Mouse (Mus musculus) cerebellum, adult 2 months (tissue): ENCODE measurements at regions not wholly inside any gene's neighbourhood (a gene's known extent, or its start where the extent isn't known, plus 50 kb on each side); places are given as distances from the start of the nearest gene placed in this dataset.

Source experiments
- DNase-seq, 2 experiments: peaks; one replicate each; pipeline ENCODE4 v3.0.0; 2021
- H3K27ac ChIP-seq: fragments of 200-500 bp; 2 replicates; pipeline ENCODE4 v1.5.1; 2012; ENCODE audit warnings: low read length, control low read depth, inconsistent platforms; ENCODE audit not compliant: insufficient read depth
- H3K27me3 ChIP-seq: fragments of 200-500 bp; 2 replicates; pipeline ENCODE4 v1.6.1; 2012; ENCODE audit warnings: inconsistent platforms, mild to moderate bottlenecking, low read length, moderate library complexity; ENCODE audit not compliant: control insufficient read depth, insufficient read depth
- H3K4me1 ChIP-seq: fragments of 200-500 bp; 2 replicates; pipeline ENCODE4 v1.6.1; 2011; ENCODE audit warnings: low read length; ENCODE audit not compliant: control insufficient read depth, insufficient read depth
- H3K4me3 ChIP-seq: fragments of 200-500 bp; replicated peaks from 2 replicates; pipeline ENCODE3; 2011; ENCODE audit warnings: mild to moderate bottlenecking, low read depth, low read length, control low read depth; ENCODE audit not compliant: insufficient read depth
- CTCF ChIP-seq: fragments of 200-500 bp; IDR thresholded peaks from 2 replicates; pipeline ENCODE4 v1.5.1; 2011; ENCODE audit warnings: low read depth, mild to moderate bottlenecking, control low read depth, low read length, moderate library complexity, borderline replicate concordance; ENCODE audit not compliant: insufficient read depth
- POLR2A ChIP-seq: fragments of 200-500 bp; IDR thresholded peaks from 2 replicates; pipeline ENCODE4 v1.6.1; 2011; ENCODE audit warnings: low read length, control low read depth, borderline replicate concordance; ENCODE audit not compliant: insufficient read depth
- WGBS: fragments of 180-500 bp; shearing (Covaris S2); methylation state at CpG from one replicate; pipeline ENCODE4 v1.1.7; 2018; 5-methylcytosine and 5-hydroxymethylcytosine counted together

DNA sequence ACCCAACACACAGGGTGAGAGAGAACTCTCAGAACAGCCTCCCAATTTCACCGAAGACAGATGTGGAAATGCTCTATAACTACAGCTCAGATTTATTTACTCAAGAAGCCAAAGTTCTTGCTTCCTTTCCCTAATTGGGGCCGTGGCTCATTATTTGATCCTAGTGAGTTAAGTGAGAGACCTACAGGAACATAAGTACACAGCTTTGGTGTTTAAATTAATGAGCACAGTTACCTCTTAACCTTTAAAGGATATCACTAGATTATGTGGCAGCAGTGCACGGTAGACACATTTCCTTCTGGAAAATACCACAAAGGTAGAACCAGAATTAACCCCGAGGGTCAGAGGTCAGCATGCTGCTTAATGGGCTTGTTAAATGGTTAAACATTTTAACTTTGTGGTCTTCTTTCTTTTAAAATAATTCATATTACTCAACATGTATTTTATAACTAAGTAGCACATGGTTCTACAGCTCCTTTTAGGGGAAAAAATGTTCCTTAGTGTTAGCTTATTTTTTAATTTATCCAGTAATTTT, 144.6 kb downstream of the Atp6ap1l start:
- no peak overlapping the region for H3K27ac ChIP-seq
- no peak overlapping the region for H3K4me3 ChIP-seq
- no peaks in the 10 kb centered on the region for H3K27me3 ChIP-seq
- DNase-seq: no peak
- TF ChIP-seq CTCF (no peak), POLR2A (no peak)
- 82% methylated on average over 4 of the region's 4 CpGs for WGBS
- no peaks in the 10 kb centered on the region; the same call in 1 of the 2 replicates for H3K4me1 ChIP-seq

DNA sequence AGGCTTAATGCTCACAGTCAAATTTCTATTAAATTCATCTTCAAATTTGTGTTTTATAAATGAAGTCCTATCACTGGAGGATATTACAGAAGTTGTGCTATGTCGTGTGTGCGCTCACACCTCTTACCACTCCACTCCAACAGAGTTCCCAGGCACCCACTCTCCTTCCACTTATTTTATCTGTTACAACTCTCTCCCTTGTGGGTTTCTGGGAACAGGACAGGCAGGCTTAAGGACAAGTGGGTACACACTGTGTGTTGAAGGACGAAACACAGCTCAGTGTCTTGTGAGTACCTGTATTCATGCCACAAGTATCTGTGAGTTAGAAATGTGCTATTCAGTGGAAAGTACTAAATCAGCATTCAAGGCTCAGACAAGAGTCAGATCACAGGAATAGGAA, 150.7 kb downstream of the Atp6ap1l start:
- TF ChIP-seq CTCF (no peak), POLR2A (no peak)
- H3K4me1 ChIP-seq: no peaks in the 10 kb centered on the region
- no peaks in the 10 kb centered on the region for H3K27me3 ChIP-seq
- no peak overlapping the region for H3K27ac ChIP-seq
- WGBS: 96% methylated on average over 3 of the region's 3 CpGs
- no peak for DNase-seq
- H3K4me3 ChIP-seq: no peak overlapping the region

DNA sequence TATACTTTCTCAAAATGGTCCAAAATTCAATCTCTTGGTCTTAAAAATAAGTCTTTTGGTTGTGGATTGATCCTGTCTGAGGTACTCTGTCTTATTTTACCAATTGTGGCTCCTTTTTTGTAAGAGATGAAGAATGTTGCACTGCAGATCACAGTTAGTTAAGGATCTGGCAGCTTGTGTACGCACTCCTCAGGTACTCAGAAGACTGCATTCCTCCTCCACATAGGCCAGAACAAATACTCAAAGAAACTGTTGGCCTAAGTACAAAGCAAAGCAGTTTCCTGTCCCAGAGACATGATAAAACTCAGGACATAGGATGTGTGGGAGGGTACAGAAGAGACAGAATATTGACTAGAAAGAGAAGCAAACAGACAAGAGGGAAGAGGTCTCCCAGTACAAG, 155.4 kb downstream of the Atp6ap1l start:
- no peak for DNase-seq
- Histone ChIP-seq H3K4me3 (no peak overlapping the region), H3K4me1 (no peaks in the 10 kb centered on the region), H3K27me3 (no peaks in the 10 kb centered on the region), H3K27ac (no peak overlapping the region)
- TF ChIP-seq CTCF: no peak
- no peak for TF ChIP-seq POLR2A
- WGBS: 91% methylated on average over 1 of the region's 1 CpGs

DNA sequence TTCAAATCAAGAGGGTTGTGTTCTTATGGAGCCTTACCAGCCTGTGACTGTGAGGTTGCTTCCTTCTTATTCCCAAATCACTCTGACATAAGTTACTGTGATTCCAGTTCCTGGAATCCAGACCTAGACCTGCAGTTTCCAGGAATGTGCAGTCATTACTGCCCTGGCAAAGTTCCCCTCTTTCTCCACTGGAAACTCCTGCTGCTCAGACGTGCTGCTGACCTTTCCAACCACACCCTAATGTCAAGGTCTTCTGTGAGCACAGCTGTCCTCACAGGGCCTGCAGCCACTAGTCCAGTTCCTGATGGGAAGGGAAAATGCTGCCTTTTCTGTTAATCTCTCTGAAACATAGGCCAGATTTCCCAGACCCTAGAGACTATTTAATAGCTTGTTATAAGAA, 160.1 kb downstream of the Atp6ap1l start:
- WGBS: 11% methylated on average over 1 of the region's 1 CpGs
- no peak for DNase-seq
- TF ChIP-seq CTCF: no peak
- no peak for TF ChIP-seq POLR2A
- Histone ChIP-seq H3K4me3 (no peak overlapping the region), H3K27me3 (no peaks in the 10 kb centered on the region), H3K27ac (no peak overlapping the region), H3K4me1 (no peaks in the 10 kb centered on the region)

DNA sequence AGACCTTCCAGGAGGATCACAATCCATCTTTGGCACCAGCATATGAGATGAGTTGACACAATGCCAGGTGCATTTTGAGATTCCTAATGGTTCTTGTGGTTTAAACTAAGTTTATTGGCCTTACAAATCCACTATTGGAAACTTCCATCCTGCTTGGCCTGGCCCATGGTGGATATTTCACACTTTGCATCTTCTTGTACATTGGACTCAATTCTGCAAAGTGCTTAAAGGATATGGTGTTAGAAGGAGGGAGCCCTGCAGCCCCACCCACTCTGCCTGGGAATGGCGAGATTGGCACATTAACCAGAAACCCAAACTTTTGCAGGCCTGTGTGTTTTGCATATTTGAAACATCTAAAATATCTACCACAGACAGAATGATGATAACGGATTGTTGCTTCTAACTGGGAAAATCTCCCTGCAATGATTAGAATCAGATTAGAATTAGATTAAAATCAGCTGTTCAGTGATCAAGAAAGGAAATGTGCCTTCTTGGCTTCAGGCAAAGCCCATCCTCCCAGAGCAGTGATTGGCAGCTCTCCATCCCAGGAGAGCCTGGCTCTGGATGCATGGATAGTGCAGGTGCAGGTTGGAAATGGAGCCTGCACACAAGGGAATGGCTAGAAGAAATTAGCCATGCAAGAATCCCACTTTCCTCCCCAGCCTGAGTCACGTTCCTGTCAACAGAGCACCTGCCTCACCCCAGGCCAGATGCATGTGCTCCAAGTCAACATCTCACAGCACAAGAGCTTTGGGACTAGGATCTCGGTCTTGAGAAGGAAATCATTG, 162.3 kb downstream of the Atp6ap1l start:
- WGBS: 36% methylated on average over 4 of the region's 4 CpGs
- Histone ChIP-seq H3K4me3 (no peak overlapping the region), H3K27ac (no peak overlapping the region), H3K27me3 (no peaks in the 10 kb centered on the region), H3K4me1 (no peaks in the 10 kb centered on the region)
- TF ChIP-seq POLR2A: no peak
- TF ChIP-seq CTCF: no peak
- no peak for DNase-seq

DNA sequence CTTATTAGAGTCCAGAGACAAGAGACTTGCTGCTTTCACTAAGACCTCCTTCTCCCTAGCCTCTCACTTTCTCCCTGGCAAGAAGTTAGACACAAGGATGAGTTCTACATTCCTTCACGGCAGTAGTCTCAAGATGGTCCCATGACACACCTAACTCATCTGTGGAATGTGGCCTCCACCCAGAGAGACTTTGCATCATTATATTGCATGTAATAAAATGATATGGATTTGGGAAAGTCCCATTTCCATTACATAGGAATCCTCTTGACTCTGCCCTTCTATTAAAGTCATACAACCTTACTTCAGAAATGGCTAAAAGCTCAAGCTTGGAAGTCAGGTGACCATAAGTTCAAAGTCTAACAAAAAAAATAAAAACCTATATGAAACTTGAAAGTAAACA, 165.4 kb downstream of the Atp6ap1l start:
- no peak for DNase-seq
- TF ChIP-seq CTCF (no peak), POLR2A (no peak)
- no peak overlapping the region for H3K4me3 ChIP-seq
- H3K27ac ChIP-seq: no peak overlapping the region
- 93% methylated on average over 1 of the region's 1 CpGs for WGBS
- H3K27me3 ChIP-seq: no peaks in the 10 kb centered on the region
- H3K4me1 ChIP-seq: no peaks in the 10 kb centered on the region

DNA sequence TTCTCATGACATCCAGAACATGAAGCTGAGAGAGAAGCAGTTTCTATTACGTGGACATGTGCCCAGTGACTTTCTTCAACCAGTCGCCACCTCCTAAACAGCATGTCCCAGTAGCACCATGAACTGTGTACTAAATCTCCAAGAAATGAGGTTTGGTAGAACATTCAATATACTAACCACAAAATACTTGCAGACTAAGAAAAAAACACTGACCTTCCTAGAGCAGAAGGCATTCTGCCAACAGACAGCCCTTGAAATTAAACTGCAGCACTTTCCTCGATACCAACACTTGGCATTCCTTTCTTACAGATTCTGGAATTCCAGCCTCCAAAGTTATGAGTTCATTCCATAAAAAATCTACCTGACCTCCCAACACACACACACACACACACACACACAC, 166.6 kb downstream of the Atp6ap1l start:
- DNase-seq: no peak
- Histone ChIP-seq H3K4me1 (no peaks in the 10 kb centered on the region), H3K27ac (no peak overlapping the region), H3K4me3 (no peak overlapping the region), H3K27me3 (no peaks in the 10 kb centered on the region)
- 74% methylated on average over 3 of the region's 3 CpGs for WGBS
- no peak for TF ChIP-seq POLR2A
- no peak for TF ChIP-seq CTCF

DNA sequence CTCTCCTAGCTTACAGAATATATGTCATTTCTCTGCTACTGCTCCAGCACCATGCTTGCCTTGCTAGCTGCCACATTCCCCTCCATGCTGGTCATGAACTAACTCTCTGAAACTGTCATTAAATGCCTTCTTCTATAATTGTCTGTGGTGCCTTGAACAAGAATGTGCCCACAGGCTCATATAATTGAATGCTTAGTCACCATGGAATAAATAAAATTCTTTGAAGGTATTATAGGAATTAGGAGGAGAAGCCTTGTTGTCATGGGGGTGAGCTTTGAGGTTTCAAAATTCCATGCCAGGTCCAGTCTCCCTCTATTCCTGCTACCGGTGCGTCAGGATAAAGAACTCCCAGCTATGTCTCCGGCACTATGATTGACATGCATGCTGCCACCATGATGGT, 171.9 kb downstream of the Atp6ap1l start:
- H3K27ac ChIP-seq: no peak overlapping the region
- no peak overlapping the region for H3K4me3 ChIP-seq
- WGBS: 90% methylated on average over 3 of the region's 3 CpGs
- TF ChIP-seq POLR2A: no peak
- no peak for TF ChIP-seq CTCF
- H3K4me1 ChIP-seq: no peaks in the 10 kb centered on the region
- H3K27me3 ChIP-seq: no peaks in the 10 kb centered on the region
- no peak for DNase-seq
